Mouse (Mus musculus) embryonic facial prominence, embryonic 11.5 days (tissue): ENCODE data around the gene Tmem121. TPM values are rescaled to one million over a fixed set of nuclear protein-coding genes. Genes with fewer than 3 reads are reported as not detected.

ENCODE experiments used
- polyA plus RNA-seq: library from polyadenylated mRNA; unstranded; fragments of >200 nt; fragmentation: Nextera tagmentation; extraction: Ambion mirVana; gene quantifications from 2 replicates; pipeline ENCODE4 v1.2.1, GENCODE M21; 2014

Tmem121 gene
- polyA plus RNA-seq, 1 experiment from 2014 or later: 5.7 TPM

Other genes with a start within 250 kb of the Tmem121 start
- gene Nudt14, start 243.8 kb upstream of the Tmem121 start, polyA plus RNA-seq: 75.8 and 83.4 TPM in 2 replicates
- 19.0 and 19.7 TPM in 2 replicates for gene Btbd6, start 209.4 kb upstream of the Tmem121 start, polyA plus RNA-seq
- gene Brf1, start 185.2 kb upstream of the Tmem121 start, polyA plus RNA-seq: 48.5 and 50.8 TPM in 2 replicates
- gene Pacs2, start 171.4 kb upstream of the Tmem121 start, polyA plus RNA-seq: 9.8 and 11.6 TPM in 2 replicates
- not detected in 2 replicates for gene Tex22, start 111.4 kb upstream of the Tmem121 start, polyA plus RNA-seq
- gene Mta1, start 87.7 kb upstream of the Tmem121 start, polyA plus RNA-seq: 18.7 and 20.7 TPM in 2 replicates
- gene Crip2, start 45.7 kb upstream of the Tmem121 start, polyA plus RNA-seq: 72.7 and 83.3 TPM in 2 replicates
- gene Crip1, start 39.6 kb upstream of the Tmem121 start, polyA plus RNA-seq: 63.5 and 72.1 TPM in 2 replicates
- 26.4 and 27.4 TPM in 2 replicates for gene Tedc1, start 29.5 kb upstream of the Tmem121 start, polyA plus RNA-seq